Mouse (Mus musculus) G1E (cell line): ENCODE results near the gene Tdrd1.

Experiments
- CTCF ChIP-seq: IDR thresholded peaks from 2 replicates; pipeline ENCODE4 v1.5.1; 2012; ENCODE audit warnings: low read depth, low read length, inconsistent platforms, mixed read lengths
- POLR2AphosphoS5 ChIP-seq: IDR thresholded peaks from 2 replicates; pipeline ENCODE4 v1.6.1; 2012; ENCODE audit warnings: low read depth, low read length, inconsistent platforms; ENCODE audit not compliant: insufficient replicate concordance

GRCm38 (mm10) chr19:56852590-56852989 lies 26.6 kb downstream of the Tdrd1 start:
- TF ChIP-seq POLR2AphosphoS5 (no peak), CTCF (no peak)
